Mouse (Mus musculus) spleen, postnatal 36 days (tissue): ENCODE results near the gene Otub2.

ENCODE experiments used
- DNase-seq, 2 experiments: peaks; one replicate each; pipeline ENCODE4 v3.0.0; 2022; ENCODE audit warnings: low spot score in 2 of 2, mixed read lengths in 1 of 2

Gene Otub2

DNA sequence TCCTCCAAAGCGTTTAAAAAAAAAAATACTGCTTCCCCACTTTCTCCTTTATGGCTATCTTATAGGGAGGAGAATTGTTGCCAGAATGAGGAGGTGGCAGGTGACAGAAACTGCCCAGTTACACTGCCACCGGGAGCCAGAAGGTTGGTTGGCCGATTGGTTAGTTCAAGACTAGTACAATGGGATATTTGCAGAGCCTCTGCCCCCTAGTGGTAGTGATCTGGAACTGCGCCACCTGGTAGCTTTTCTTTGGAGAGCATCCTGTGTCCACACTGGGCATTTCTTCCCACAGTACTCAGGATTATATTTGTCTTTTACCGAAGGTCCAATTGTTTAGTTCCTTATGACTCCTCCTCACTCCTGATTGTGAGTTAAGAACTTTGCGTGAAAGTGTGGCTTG is 16.8 kb upstream of the Otub2 start:
- peak; percentile 24 to 56 for DNase-seq

DNA sequence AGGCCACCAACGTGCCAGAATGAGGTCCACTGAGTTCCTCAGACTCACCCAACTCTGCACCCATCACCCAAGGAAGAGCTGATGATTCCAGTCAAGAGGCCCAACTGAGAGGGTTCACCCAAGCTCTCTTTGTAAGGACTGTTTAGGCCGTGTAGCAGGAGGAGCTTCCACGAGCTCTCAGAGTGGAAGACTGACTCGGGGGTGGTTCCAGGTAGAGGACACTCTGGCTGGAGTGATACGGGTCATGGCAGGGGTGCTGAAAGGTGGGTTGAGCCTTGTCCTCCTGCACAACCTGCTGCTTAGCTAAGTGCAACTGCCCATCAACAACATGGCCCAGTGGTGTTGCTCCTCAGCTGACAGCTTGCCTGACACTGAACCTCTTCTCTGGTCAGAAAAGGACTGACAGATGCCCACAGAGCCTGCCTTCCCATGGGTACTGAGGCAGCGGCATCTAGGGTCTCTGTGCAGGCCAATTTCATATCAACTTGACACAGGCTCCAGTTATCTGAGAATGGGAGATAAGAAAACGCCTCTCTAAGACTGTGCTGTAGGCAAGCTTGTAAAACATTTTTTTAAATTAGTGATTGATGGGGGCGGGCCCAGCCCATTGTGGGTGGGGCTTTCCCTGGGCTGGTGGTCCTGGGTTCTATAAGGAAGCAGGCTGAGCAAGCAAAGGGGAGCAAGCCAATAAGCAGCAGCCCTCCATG is 14.8 kb upstream of the Otub2 start:
- no peak for DNase-seq

DNA sequence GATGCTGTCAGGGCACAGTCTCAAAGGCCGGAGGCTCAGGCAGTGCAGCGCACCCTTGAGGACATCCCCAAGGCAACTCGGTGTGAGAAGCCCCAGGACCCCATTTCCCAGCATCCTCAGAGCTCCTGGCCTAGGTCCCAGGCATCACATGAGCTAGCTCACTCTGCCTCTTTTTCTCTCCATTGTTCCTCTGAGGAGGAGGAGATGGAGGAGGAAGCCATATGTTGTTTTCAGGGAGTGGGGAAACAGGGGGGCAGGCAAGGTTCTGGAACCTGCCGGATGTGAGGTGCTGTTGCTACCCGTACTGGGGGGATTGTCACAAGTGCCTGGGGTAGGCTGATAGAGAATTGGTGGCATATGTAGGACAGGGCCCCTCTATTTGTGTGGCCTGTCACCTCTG is 12.4 kb upstream of the Otub2 start:
- DNase-seq = no peak

DNA sequence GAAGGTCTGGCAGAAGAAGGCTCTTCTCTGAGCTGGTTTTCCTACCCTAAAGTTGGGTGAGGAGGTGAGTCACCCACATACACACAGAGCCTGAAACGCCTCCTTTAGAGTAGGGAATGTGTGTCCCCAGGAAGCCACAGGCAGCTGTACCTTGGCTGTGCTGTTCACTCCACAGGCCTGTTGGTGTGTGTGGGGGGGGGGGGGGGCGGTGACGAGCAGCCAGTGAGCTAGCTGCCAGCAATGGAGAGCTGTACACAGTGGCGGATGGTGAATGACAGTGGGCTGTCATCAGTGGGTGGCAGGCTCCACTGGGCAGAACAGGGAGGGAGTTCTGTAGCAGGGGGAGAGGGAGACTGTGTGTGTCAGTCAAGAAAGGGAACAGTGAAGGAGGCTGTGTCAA is 11.7 kb upstream of the Otub2 start:
- DNase-seq = no peak

DNA sequence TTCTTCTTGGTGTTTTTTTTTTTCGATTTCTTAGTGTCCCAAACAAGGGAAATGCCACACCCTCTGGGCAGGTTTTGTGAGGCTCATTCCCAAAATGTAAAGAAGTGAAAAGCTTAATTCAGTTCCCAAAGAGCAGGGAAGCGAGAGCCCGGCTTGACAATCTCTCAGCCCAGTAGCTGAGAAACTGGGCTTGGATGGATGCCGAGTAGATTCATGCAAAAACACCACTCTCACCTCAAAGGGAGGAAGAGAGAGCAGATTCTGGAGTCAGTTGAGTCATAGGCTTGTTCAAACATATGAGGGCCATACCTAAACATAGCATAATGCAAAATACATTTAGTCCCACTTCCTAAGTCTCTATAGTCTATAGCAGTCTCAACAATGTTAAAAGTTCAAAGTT is 8.3 kb upstream of the Otub2 start:
- DNase-seq = no peak

DNA sequence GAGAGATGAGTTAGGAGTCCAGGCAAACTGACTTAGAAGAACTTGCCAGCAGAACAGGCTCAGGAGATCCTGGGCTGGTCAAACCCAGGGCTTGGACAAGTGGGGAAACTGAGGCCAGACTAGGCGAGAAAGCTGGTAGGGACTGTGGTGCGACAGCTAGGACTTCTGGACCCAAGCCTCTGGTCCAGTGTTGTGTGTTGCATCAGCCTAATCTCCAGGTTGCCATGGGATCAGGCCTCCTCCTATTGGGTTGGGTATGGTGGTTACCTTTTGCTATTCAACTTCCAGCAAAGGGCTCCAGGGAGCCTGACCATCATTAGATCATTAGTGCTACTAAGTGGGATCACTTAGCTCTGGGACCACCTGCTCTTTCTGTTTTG is 856 bp downstream of the Otub2 start:
- no peak for DNase-seq

DNA sequence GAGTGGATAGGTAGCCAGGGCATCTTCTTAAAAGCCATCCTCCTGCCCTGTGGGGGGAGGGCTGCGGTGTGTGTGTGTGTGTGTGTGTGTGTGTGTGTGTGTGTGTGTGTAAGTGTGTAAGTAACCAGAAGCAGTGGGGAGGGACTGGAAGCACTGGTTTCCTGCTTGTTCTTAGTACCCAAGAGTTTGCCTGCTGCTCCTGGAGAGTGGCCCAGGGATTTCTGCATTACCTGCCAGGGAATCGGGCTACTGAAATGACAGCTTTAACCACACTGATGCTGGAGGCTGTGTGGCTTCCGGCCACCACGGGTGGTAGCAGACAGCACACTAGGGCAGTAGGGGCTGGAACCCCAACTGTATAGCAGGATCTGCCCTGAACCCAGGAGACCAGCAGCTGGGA is 1.5 kb downstream of the Otub2 start:
- DNase-seq = no peak

DNA sequence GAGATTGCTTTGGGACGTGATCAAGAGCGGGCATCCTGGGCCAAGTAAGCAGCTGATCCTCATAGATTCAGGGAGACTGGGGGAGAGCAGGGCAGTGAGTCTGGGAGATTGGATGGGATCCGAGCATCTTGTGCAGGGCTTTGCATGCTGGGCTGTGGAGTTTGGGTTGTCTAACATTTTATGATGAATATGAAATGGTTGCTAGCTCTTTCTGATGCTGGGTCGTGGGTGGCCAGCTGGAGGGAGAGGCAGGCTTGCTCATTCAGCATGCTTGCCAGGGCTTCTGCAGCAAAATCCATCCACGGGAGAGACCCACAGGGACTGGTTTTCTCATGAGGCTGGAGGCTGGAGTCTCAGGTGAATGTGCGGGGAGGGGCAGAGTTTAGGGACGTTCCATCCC is 2.6 kb downstream of the Otub2 start:
- no peak for DNase-seq

DNA sequence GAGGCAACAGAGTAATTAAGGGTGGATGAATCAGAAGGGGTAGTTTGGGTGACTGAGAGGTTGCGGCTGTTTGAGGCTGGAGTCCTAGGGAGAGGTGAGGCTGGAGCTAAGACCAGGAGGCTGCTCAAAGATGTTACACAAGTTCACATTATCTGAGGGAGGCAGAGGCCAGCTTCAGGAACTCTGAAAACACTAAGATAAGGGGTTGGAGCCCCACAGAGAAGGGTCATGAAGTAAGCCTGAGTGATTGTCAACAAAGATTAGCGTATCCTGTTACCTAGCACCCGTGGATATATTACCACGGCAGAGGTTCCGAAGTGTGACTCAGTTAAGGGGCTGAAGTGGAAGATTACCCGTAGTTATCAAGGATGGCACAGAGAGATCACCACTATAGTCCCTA is 5.0 kb downstream of the Otub2 start:
- peak; percentile 27 to 63 for DNase-seq

DNA sequence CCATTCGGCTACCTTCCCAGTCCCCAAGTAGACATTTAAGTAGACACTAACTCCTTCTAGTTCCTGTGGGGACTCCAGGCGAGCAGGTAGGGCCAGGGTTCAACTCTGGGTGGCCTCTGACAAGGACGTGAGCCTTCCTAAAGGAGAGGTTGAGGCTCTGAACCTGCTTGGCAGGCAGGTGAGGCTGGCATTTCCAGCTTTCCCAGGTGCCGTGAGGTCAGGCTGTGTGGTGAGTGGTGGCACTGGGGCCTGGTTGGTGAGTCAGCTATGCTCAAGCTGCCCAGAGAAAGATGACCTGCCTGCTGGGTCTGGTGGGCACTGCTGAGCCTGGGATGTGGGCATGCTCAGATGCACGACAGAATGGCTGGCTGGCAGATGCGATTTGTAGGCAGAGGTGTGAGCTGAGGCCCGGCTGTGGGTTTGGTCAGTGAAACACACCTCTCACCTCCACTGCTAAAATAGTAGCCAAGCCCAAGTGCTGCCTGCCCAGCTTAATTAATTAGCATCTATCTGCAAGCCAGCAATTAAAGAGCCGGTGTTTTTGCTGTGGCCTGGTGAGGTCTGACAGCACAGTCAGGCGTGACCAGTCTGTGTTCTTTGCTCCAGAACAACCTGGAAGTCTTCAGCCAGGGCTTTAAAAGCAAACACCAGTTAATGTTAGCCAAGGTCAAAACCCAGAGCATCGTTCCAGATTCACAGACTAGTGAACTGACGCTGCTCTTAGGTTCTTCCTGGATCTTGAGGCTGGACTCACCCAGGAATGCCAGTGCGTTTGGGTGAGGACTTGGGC is 7.2 kb downstream of the Otub2 start:
- DNase-seq = no peak

DNA sequence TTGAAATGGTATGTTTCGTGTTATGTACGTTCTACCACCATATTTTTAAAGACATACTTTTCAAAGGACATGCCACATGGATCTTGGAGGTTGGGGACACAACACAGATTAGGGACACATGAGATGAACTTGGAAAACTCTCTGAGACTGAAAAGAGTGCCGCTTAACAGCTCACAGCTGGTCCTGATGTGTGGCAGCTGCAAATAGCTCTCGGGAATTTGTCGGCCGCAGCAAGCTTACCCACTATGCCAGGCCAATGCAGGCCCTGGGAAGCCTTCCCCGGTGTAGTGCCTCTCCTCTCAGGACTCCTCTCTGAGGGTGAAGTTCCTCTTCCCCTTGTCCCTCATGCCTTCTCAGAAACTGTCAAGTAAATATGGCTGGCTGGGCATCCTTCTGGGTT is 8.3 kb downstream of the Otub2 start:
- no peak for DNase-seq

DNA sequence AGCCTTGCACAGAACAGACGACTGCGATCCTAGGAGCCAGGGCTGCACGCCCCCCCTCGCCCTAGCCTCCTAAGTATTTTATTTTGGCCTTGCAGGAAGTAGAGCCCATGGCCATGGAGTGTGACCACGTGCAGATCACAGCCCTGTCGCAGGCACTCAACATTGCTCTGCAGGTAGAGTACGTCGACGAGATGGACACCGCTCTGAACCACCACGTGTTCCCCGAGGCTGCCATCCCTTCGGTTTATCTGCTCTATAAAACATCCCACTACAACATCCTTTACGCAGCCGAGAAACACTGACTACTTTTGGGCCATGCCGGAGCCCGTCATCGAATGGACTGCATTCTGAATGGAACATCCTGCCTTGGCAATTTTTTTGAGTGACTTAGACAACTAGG is 15.6 kb downstream of the Otub2 start:
- DNase-seq = no peak

DNA sequence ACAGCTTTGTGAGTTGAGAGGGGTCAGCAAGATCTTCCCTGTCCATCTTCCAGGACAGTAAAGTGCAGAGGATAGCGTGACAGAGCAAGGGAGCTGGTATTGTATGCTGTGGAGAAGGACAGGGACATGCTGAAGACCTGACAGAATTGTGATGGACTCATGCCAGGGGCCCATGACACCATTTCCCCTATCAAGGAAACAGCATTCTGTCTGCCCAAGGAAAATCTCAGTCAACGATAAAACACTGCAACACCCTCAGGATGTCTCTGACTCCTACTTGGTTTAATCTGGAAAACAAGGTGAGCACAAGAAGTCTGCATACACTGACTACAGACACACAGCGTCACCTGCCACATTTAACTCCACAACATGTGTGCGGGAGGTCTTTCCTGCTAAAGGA is 19.2 kb downstream of the Otub2 start, which contains the start of gene 9330161L09Rik:
TSS of gene 9330161L09Rik (minus strand) at position 101 of the 400 bp plus-strand sequence.
- DNase-seq = no peak

DNA sequence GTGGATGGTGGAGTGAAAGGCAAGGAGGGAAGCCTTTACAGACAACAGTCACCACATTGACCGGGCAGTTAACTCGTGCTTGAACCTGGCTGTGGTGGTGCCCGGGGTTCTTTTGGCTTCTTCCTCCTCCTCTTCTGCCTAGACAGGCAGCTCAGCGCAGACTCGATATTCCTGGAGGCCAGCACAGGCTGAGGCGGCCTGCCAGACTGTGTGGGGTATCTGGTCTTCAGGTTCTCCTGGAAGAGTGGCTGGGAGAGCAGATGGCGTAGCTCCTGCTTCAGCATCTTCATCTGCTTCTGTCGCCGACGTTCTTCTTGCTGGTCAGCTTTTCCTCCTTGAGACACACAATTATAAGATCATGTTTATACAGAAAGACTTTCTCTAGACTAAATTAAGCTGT is 19.7 kb downstream of the Otub2 start:
- DNase-seq = no peak

DNA sequence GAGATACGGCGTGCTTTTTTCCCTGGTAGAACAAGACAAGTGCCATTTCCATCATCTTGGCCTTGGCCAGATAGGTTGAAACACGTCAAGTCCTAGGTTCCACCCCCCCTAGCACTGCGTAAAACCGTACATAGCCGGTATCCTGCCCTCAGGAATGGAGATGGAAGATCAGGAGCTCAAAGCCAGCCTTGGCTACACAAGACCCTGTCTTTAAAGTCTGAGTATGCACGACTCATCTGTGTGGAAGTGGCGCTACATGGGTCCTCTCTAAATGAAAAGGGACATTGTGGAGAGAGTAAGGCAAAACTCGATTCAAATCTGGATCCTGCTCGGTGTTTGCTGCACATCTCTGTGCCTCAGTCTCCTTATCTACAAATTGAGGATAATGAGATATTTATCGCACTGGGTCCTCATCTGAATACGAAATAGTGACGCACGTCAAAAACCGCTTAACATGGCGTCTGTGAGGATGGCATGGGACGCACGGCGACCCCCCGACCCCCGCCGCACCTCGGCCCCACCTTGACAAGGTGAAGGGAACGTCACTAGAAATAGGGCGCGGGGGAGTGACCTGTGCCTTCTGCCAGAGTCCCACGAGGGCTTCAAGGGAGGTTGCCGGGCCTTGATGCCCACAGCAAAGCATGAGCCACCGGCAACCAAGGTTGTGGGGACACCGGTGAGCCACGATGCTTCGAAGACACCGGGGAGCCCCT is 36.7 kb downstream of the Otub2 start:
- no peak for DNase-seq

DNA sequence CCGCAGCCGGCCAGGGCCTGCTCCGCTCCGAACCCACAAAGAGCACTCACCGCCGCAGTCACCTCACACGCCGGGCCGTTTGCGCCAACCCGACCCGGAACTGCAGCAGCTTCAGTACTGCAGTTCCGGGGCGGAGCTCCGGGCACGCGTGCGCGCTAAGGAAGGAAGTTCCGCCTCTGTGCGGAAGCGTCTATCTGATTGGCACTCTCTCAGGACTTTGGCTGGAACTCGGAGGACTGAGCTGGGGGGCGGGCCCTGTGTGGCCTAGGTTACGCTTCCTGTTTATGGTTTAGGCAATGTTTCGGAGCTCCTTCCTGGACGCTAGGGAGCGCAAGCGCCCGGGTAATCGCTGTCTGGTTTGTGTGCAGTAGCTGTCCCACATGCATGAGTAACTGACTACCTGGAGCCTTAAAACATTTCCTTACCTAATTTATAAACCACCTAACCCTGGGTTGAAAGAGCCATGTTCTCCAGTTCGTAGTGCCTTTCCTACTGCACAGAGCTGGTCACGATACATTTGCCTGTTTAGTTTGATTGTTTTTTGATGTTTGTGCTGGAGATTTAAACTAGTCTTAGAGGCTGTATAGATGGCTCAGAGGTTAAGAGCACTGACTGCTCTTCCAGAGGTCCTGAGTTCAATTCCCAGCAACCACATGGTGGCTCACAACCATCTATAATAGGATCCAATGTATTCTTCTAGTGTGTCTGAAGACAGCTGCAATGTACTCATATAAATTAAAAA is 37.4 kb downstream of the Otub2 start, which contains the start of gene Ddx24:
TSS of gene Ddx24 (minus strand) at position 102 of the 742 bp plus-strand sequence.
- DNase-seq = peak; percentile 99

DNA sequence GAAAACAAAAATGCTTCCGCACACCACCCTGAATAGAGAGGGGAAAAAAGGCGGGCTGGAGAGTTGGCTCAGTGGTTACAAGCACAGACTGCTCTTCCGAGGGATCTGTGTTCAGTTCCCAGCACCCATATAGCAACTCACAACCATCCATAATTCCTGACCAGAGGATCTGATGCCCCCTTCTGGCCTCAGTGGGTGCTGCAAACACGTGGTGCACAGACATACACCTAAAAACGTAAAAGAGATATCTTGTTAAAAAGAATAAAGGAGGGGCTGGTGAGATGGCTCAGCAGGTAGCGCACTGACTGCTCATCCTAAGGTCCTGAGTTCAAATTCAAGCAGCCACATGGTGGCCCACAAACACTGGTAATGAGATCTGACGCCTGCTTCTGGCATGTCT is 38.2 kb downstream of the Otub2 start:
- no peak for DNase-seq

DNA sequence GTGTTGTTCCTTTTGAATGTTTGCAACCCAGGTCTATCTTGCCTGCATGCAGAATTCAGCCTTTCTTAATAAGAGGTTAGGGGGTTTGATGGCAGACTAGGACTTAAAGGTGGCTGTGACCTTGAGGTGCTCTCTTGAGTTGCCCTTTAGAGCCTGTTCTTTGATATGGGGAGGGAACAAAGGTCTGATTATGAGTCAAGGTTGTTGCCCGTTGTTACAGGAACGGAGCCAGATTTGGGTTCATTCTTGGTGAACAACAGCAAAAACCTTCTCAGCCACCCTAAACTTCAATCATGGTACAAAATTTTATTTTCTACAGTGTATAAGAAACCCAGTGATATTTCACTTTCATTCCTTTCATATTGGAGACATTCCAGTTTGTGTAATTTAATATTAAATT is 44.9 kb downstream of the Otub2 start:
- DNase-seq = no peak

DNA sequence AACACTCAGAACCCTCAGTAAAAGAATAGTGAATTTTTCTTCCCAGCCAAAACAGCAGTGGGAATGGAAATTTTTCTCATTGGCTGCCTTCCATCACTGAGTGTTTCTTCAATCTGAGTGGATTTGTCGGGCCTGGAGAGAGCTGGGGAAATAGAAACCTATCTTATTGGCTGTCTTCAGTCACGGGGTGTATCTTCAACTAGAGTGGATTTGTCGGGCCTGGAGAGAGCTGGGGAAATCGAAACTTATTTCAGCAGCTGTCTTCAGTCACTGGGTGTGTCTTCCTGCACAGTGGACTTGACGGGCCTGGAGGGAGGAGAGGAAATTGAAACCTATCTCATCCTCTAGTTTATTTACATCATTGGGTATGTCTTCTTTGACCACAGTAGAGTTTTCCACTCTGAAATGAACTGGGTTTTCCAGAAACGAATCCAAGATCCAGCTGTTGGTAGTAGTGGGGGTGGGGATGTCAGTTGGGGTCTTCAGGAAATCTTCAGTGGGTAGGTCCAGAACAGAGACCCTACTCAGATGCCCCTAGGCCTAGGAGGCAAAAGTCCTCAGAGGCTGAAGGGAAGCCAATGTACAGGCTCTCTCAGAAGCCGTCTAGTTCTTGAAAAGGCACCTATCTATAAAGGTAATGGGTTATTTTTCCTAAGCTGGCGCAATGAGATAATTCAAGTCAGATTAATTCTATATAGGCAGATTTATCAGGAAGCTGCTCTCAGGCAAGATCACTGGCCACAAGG is 45.7 kb downstream of the Otub2 start, which contains the start of gene Ifi27:
TSS of gene Ifi27 (plus strand) at position 226 of the 746 bp plus-strand sequence.
- DNase-seq = peak; percentile 83 to 91

DNA sequence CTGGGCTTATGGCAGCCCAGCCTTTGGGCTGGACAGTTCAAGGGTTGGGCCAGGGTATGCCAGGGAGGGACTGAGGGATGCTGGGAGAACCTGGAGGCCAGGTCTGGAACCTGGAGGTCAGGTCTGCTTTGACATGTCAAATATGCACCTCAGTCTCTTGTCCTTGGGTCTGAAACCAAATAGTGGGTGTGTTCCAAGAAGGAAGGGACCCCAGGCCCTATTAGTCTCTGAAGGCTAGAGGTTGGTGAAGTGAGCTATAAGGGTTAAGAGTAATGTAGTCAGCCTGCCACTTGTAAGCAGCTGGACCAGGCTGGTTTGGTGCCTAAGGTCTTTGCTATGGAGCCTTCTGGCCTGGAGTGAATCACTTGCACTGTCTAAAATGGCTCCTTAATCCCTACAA is 46.4 kb downstream of the Otub2 start:
- DNase-seq = no peak

DNA sequence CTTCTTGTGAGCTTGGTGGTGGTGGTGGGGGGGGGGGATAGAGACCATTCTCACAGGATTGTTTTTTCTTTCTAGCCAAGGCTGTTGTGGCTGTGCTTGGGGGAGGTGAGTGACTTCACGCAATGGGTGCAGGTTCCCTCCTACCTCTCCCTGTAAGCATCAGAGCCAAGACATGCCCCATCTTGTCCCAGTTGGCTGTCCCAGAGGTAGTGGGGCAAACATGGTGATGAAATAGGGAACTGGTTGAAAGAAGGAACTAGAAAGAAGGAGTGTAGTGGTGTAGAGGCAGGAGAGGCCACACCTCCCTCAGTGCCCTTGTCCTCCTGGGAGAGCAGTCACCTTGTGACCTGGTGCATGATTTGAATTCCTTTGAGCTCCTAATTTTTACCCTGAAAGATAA is 49.1 kb downstream of the Otub2 start:
- DNase-seq = no peak
